Mouse (Mus musculus): ENCODE data around the gene Zfp831. TPM values are rescaled to one million over a fixed set of nuclear protein-coding genes. Genes with fewer than 3 reads are reported as not detected.
A peak's percentile ranks its signal among the peaks of the same experiment; 100 is the strongest.

Gene Zfp831
- polyA plus RNA-seq, 1 experiment from 2014 or later: 0.01 TPM

- Histone ChIP-seq H3K9ac (replicated peaks) (peak overlapping the region; percentile 55), H3K4me3 (replicated peaks) (peak overlapping the region; percentile 45), H3K9me3 (replicated peaks) (no peaks in the 10 kb centered on the region), H3K27ac (replicated peaks) (peak overlapping the region; percentile 75), H3K27me3 (replicated peaks) (0 out of 2 replicates have a peak, but pooled peaks cover 8% of the 10 kb centered on the region), H3K4me1 (peaks cover 21% of the 10 kb centered on the region), H3K4me2 (peak overlapping the region; percentile 98), H3K36me3 (no peaks in the 10 kb centered on the region)
- 2% methylated on average over 16 of the region's 16 CpGs for WGBS
- peak; percentile 76 for ATAC-seq (ENCODE audit: low FRiP score)
Measured at GRCm38 (mm10) chr2:174674287-174675045, 31.1 kb downstream of the Zfp831 start.

- no peaks in the 10 kb centered on the region for H3K9me3 ChIP-seq (replicated peaks)
- peak overlapping the region; percentile 19; the same call in 1 of the 2 replicates for H3K4me2 ChIP-seq
- H3K36me3 ChIP-seq: no peaks in the 10 kb centered on the region
- 14% methylated on average over 9 of the region's 9 CpGs for WGBS
- no peak for ATAC-seq (ENCODE audit: low FRiP score)
- H3K27me3 ChIP-seq (replicated peaks): 0 out of 2 replicates have a peak, but pooled peaks cover 8% of the 10 kb centered on the region
- no peak overlapping the region for H3K27ac ChIP-seq (replicated peaks)
- H3K9ac ChIP-seq (replicated peaks): no peak overlapping the region
- peaks cover 21% of the 10 kb centered on the region for H3K4me1 ChIP-seq
- no peak overlapping the region for H3K4me3 ChIP-seq (replicated peaks)
Measured at GRCm38 (mm10) chr2:174675642-174676041, 32.3 kb downstream of the Zfp831 start.

- 62% methylated on average over 8 of the region's 8 CpGs for WGBS
- Histone ChIP-seq H3K9ac (replicated peaks) (no peak overlapping the region), H3K4me1 (no peaks in the 10 kb centered on the region), H3K9me3 (replicated peaks) (no peaks in the 10 kb centered on the region), H3K27me3 (replicated peaks) (no peaks in the 10 kb centered on the region), H3K4me2 (no peak overlapping the region), H3K36me3 (no peaks in the 10 kb centered on the region), H3K4me3 (replicated peaks) (no peak overlapping the region), H3K27ac (replicated peaks) (no peak overlapping the region)
- ATAC-seq (ENCODE audit: low FRiP score): no peak; the same call in 1 of the 2 replicates
Measured at GRCm38 (mm10) chr2:174701351-174701750, 58.0 kb downstream of the Zfp831 start.

- Histone ChIP-seq H3K36me3 (no peaks in the 10 kb centered on the region), H3K9ac (replicated peaks) (no peak overlapping the region), H3K27me3 (replicated peaks) (no peaks in the 10 kb centered on the region), H3K4me1 (no peaks in the 10 kb centered on the region), H3K27ac (replicated peaks) (no peak overlapping the region), H3K9me3 (replicated peaks) (no peaks in the 10 kb centered on the region), H3K4me2 (no peak overlapping the region), H3K4me3 (replicated peaks) (no peak overlapping the region)
- ATAC-seq (ENCODE audit: low FRiP score): no peak
- 94% methylated on average over 16 of the region's 16 CpGs for WGBS
Measured at GRCm38 (mm10) chr2:174707101-174707500, 63.8 kb downstream of the Zfp831 start.

- H3K4me2 ChIP-seq: no peak overlapping the region
- H3K4me1 ChIP-seq: no peaks in the 10 kb centered on the region
- WGBS: 74% methylated on average over 4 of the region's 4 CpGs
- H3K27ac ChIP-seq (replicated peaks): no peak overlapping the region
- H3K36me3 ChIP-seq: no peaks in the 10 kb centered on the region
- H3K9ac ChIP-seq (replicated peaks): no peak overlapping the region
- no peak overlapping the region for H3K4me3 ChIP-seq (replicated peaks)
- ATAC-seq (ENCODE audit: low FRiP score): no peak
- H3K9me3 ChIP-seq (replicated peaks): no peaks in the 10 kb centered on the region
- no peaks in the 10 kb centered on the region for H3K27me3 ChIP-seq (replicated peaks)
Measured at GRCm38 (mm10) chr2:174708587-174708986, 65.3 kb downstream of the Zfp831 start.

GRCm38 (mm10) chr2:174710185-174710584, 66.9 kb downstream of the Zfp831 start:
- H3K36me3 ChIP-seq: no peaks in the 10 kb centered on the region
- H3K9ac ChIP-seq (replicated peaks): no peak overlapping the region
- no peaks in the 10 kb centered on the region for H3K27me3 ChIP-seq (replicated peaks)
- no peak overlapping the region for H3K4me2 ChIP-seq
- no peaks in the 10 kb centered on the region for H3K9me3 ChIP-seq (replicated peaks)
- H3K27ac ChIP-seq (replicated peaks): no peak overlapping the region
- no peaks in the 10 kb centered on the region for H3K4me1 ChIP-seq
- 67% methylated on average over 3 of the region's 3 CpGs for WGBS
- ATAC-seq (ENCODE audit: low FRiP score): no peak
- H3K4me3 ChIP-seq (replicated peaks): no peak overlapping the region

GRCm38 (mm10) chr2:174712043-174712442, 68.7 kb downstream of the Zfp831 start:
- Histone ChIP-seq H3K4me1 (no peaks in the 10 kb centered on the region), H3K9ac (replicated peaks) (no peak overlapping the region), H3K27me3 (replicated peaks) (no peaks in the 10 kb centered on the region), H3K4me3 (replicated peaks) (no peak overlapping the region), H3K27ac (replicated peaks) (no peak overlapping the region), H3K4me2 (no peak overlapping the region), H3K36me3 (no peaks in the 10 kb centered on the region), H3K9me3 (replicated peaks) (no peaks in the 10 kb centered on the region)
- WGBS: 92% methylated on average over 1 of the region's 1 CpGs
- ATAC-seq (ENCODE audit: low FRiP score): no peak

GRCm38 (mm10) chr2:174715938-174716337, 72.6 kb downstream of the Zfp831 start:
- Histone ChIP-seq H3K27ac (replicated peaks) (no peak overlapping the region), H3K9me3 (replicated peaks) (no peaks in the 10 kb centered on the region), H3K36me3 (no peaks in the 10 kb centered on the region), H3K27me3 (replicated peaks) (no peaks in the 10 kb centered on the region), H3K4me3 (replicated peaks) (no peak overlapping the region), H3K4me2 (no peak overlapping the region), H3K4me1 (no peaks in the 10 kb centered on the region), H3K9ac (replicated peaks) (no peak overlapping the region)
- ATAC-seq (ENCODE audit: low FRiP score): no peak

- Histone ChIP-seq H3K9me3 (replicated peaks) (no peaks in the 10 kb centered on the region), H3K27me3 (replicated peaks) (no peaks in the 10 kb centered on the region), H3K4me2 (no peak overlapping the region), H3K4me1 (no peaks in the 10 kb centered on the region), H3K4me3 (replicated peaks) (no peak overlapping the region), H3K36me3 (no peaks in the 10 kb centered on the region), H3K9ac (replicated peaks) (no peak overlapping the region), H3K27ac (replicated peaks) (no peak overlapping the region)
- WGBS: 88% methylated on average over 4 of the region's 4 CpGs
- ATAC-seq (ENCODE audit: low FRiP score): no peak
Measured at GRCm38 (mm10) chr2:174717857-174718256, 74.5 kb downstream of the Zfp831 start.

GRCm38 (mm10) chr2:174727114-174727823, 83.9 kb downstream of the Zfp831 start:
- H3K4me1 ChIP-seq: peaks cover 26% of the 10 kb centered on the region; the same call in 1 of the 2 replicates
- H3K4me3 ChIP-seq (replicated peaks): no peak overlapping the region
- 0 out of 2 replicates have a peak overlapping the region, but pooled peaks have one; percentile 18 for H3K27ac ChIP-seq (replicated peaks)
- no peaks in the 10 kb centered on the region for H3K36me3 ChIP-seq
- peak; percentile 71 for ATAC-seq (ENCODE audit: low FRiP score)
- WGBS: 60% methylated on average over 10 of the region's 10 CpGs
- no peaks in the 10 kb centered on the region for H3K9me3 ChIP-seq (replicated peaks)
- no peak overlapping the region for H3K9ac ChIP-seq (replicated peaks)
- no peaks in the 10 kb centered on the region for H3K27me3 ChIP-seq (replicated peaks)
- no peak overlapping the region for H3K4me2 ChIP-seq

GRCm38 (mm10) chr2:174731939-174732338, 88.6 kb downstream of the Zfp831 start:
- Histone ChIP-seq H3K36me3 (no peaks in the 10 kb centered on the region), H3K27ac (replicated peaks) (no peak overlapping the region), H3K4me1 (0 out of 2 replicates have a peak, but pooled peaks cover 2% of the 10 kb centered on the region), H3K27me3 (replicated peaks) (no peaks in the 10 kb centered on the region), H3K4me2 (no peak overlapping the region), H3K4me3 (replicated peaks) (no peak overlapping the region), H3K9me3 (replicated peaks) (no peaks in the 10 kb centered on the region), H3K9ac (replicated peaks) (no peak overlapping the region)
- 92% methylated on average over 5 of the region's 5 CpGs for WGBS
- ATAC-seq (ENCODE audit: low FRiP score): no peak

GRCm38 (mm10) chr2:174735270-174735669, 91.9 kb downstream of the Zfp831 start:
- no peaks in the 10 kb centered on the region for H3K27me3 ChIP-seq (replicated peaks)
- no peak overlapping the region for H3K9ac ChIP-seq (replicated peaks)
- no peak overlapping the region for H3K4me2 ChIP-seq
- 100% methylated on average over 1 of the region's 1 CpGs for WGBS
- H3K27ac ChIP-seq (replicated peaks): no peak overlapping the region
- no peaks in the 10 kb centered on the region for H3K4me1 ChIP-seq
- ATAC-seq (ENCODE audit: low FRiP score): no peak
- H3K36me3 ChIP-seq: no peaks in the 10 kb centered on the region
- no peaks in the 10 kb centered on the region for H3K9me3 ChIP-seq (replicated peaks)
- no peak overlapping the region for H3K4me3 ChIP-seq (replicated peaks)

Data from neural tube, embryonic 15.5 days (tissue).